8 mouse cellular contexts compared by ENCODE assay signal in the genomic region with DNA sequence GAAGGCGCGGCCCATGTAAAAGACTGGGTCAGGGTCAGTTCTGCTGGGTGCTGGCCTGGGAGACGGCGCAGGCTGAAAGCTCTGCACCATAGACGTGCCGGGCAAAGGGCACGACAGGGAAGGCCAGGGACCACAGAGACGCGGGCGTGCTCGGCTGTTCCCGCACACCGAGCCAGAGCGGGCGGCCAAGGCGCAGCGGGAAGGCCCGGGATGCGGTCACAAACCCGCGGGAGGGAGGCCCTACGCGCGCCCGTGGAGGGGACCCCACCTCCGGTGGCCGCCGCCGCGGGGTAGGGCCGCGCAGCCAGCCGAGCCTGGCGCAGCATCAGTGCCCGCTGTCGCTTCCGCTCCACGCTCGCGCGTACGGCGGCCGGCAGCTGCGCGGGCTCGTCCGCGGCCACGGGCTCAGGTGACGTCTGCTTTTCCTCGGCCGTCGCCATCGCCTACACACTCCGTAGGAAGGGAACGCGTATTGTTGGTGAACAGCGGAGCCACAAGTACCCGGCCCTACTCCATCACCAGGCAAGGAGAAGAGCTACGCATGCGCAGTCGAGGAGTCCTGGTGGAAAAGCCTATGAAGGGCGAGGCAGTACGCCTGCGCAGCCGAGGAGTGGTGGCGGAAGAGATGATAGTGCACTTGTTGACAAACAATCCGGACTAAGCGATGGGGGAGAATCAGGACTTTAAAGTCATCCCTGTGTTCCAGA. TPM values are rescaled to one million over a fixed set of nuclear protein-coding genes. Genes with fewer than 3 reads are reported as not detected.
A peak's percentile ranks its signal among the peaks of the same experiment; 100 is the strongest.
DNase-seq lines count a peak whose midpoint lies in the region; ATAC-seq lines count a peak whose summit lies in the region.

A gene (minus strand): TSS at position 531 of the 707 bp plus-strand sequence.

- peak within 1 kb of the TSS; percentile 93 for H3K4me3 ChIP-seq in hindbrain, embryonic 11.5 days (ENCODE audit: low read depth, low read length)

- H3K36me3 ChIP-seq in hindbrain, embryonic 11.5 days (ENCODE audit: control insufficient read depth, insufficient read depth, low read length): no peaks in the 10 kb centered on the region

- H3K4me2 ChIP-seq in hindbrain, embryonic 11.5 days (replicated peaks; ENCODE audit: low read depth, low read length): peak within 1 kb of the TSS; percentile 78

- H3K27me3 ChIP-seq in hindbrain, embryonic 11.5 days (ENCODE audit: control insufficient read depth, insufficient read depth, low read length): no peaks in the 10 kb centered on the region

- H3K9ac ChIP-seq in hindbrain, embryonic 11.5 days (ENCODE audit: low read depth, low read length): peak within 1 kb of the TSS; percentile 96

- DNase-seq in Muller cell, postnatal 12 days (ENCODE audit: inconsistent ontology term): peak; percentile 94
- peak; percentile 97 for DNase-seq in cerebellum, adult 9-11 months
- peak; percentile 93 to 98 for DNase-seq in frontal cortex, adult 2 months (ENCODE audit: extremely low spot score in 1 of 2, low spot score in 1 of 2)
- peak; percentile 99 for DNase-seq in hindbrain, embryonic 11.5 days (ENCODE audit: low spot score)
- peak; percentile 95 to 96 for DNase-seq in layer of hippocampus, postnatal 10 days (ENCODE audit: low spot score in 2 of 2)
- DNase-seq in lung, postnatal 10 days: peak; percentile 96
- DNase-seq in ovary, postnatal 36 days (ENCODE audit: low spot score): peak; percentile 92
- DNase-seq in thymus, postnatal 25 days: peak; percentile 93

- no peaks in the 10 kb centered on the region for H3K4me1 ChIP-seq in hindbrain, embryonic 11.5 days (replicated peaks; ENCODE audit: control insufficient read depth, insufficient read depth, low read length)

- ATAC-seq in hindbrain, embryonic 11.5 days (ENCODE audit: low FRiP score): peak; percentile 95

- WGBS in hindbrain, embryonic 11.5 days: under 1% methylated on average over 69 of the region's 70 CpGs

- peak within 1 kb of the TSS; percentile 88 for H3K27ac ChIP-seq in hindbrain, embryonic 11.5 days (ENCODE audit: low read depth, low read length)

- H3K9me3 ChIP-seq in hindbrain, embryonic 11.5 days (ENCODE audit: control insufficient read depth, low read length): no peaks in the 10 kb centered on the region

RNA-seq across cellular contexts. Expression of the gene that starts here (rescaled TPM):
- 23.7 and 26.2 TPM in 2 replicates for polyA plus RNA-seq in frontal cortex, adult 2 months (2012; rRNA removed)
- polyA plus RNA-seq in hindbrain, embryonic 11.5 days (2014; fragmentation: Nextera tagmentation; extraction: Ambion mirVana): 27.7 and 29.7 TPM in 2 replicates
- 10 to 100 TPM; 19.7 to 21.3 TPM for total RNA-seq in layer of hippocampus, postnatal 10 days (2021)

Comparison
In these comparisons a context has a peak if more than half of its experiments do, and no peak if none do; other contexts are left out.
1. Peak in every context shown above with its lines: DNase-seq, ATAC-seq, H3K4me3 ChIP-seq and H3K27ac ChIP-seq.